Mouse (Mus musculus) lung, adult 2 months (tissue): ENCODE measurements around the gene Lsamp. TPM values are rescaled to one million over a fixed set of nuclear protein-coding genes. Genes with fewer than 3 reads are reported as not detected.

Source experiments
- DNase-seq: peaks from one replicate; pipeline ENCODE4 v3.0.0; 2022
- H3K4me1 ChIP-seq: fragments of 200-500 bp; 2 replicates; pipeline ENCODE4 v1.6.1; 2011; ENCODE audit warnings: low read length; ENCODE audit not compliant: control insufficient read depth, insufficient read depth
- H3K4me3 ChIP-seq: fragments of 200-500 bp; replicated peaks from 2 replicates; pipeline ENCODE3; 2011; ENCODE audit warnings: low read depth, mild to moderate bottlenecking, control low read depth, low read length; ENCODE audit errors: extremely low read depth
- CTCF ChIP-seq: fragments of 200-500 bp; IDR thresholded peaks from 2 replicates; pipeline ENCODE4 v1.5.1; 2011; ENCODE audit warnings: mild to moderate bottlenecking, low read length, control low read depth; ENCODE audit not compliant: insufficient read depth
- POLR2A ChIP-seq: fragments of 200-500 bp; IDR thresholded peaks from 2 replicates; pipeline ENCODE4 v1.6.1; 2011; ENCODE audit warnings: low read depth, mild to moderate bottlenecking, control low read depth, low read length, borderline replicate concordance; ENCODE audit errors: extremely low read depth
- WGBS: fragments of 180-500 bp; shearing (Covaris S2); methylation state at CpG from one replicate; pipeline ENCODE4 v1.1.7; 2018; 5-methylcytosine and 5-hydroxymethylcytosine counted together
- polyA plus RNA-seq: library from polyadenylated mRNA; depleted of rRNA; stranded (reverse); fragments of >200 nt; gene quantifications from 2 replicates; pipeline ENCODE4 v1.2.3, GENCODE M21; 2012

Gene Lsamp
- polyA plus RNA-seq, 1 experiment: 0.28 TPM

DNA sequence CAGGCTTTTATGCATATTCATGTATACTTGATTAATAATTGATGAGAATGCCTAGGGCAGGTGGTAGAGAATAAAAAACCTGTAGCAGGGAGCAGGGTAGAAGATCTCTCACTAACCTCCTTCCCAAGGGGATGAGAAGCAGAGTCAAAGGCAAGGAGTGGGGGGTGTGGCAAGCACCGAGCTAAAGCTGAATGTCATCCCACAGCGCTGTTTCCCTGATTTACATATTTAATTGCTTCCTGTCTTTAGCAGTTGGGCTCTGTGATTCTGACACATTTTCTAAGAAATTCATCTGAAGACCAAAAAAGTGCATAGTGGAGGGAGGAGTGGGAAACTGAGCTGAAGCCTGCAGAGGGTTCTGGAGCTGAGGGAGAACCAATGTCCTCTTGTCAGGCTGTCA lies 708.1 kb downstream of the Lsamp start:
- 30% methylated on average over 2 of the region's 2 CpGs for WGBS
- no peaks in the 10 kb centered on the region for H3K4me1 ChIP-seq
- DNase-seq: no peak
- TF ChIP-seq CTCF: no peak
- no peak for TF ChIP-seq POLR2A
- no peak overlapping the region for H3K4me3 ChIP-seq

DNA sequence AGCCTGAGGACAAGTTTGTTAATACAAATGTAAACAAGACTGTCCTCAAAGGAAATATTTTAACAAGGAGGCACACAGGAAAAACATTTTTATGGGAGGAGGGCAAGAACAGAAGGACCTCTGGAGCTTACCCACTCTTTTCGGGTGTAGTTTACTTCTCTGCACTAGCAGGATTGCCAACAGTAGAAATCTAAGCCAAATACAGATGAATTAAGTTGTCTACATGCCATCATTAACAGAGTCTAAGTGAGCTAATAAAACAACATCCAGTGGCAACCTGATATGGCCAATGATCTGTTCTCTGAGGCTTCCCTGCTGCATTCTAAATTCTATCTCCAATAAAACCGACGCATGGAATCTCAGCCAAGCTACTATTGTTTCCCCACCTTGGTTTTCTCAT lies 713.1 kb downstream of the Lsamp start:
- H3K4me3 ChIP-seq: no peak overlapping the region
- DNase-seq: no peak
- WGBS: 68% methylated on average over 3 of the region's 3 CpGs
- TF ChIP-seq POLR2A (no peak), CTCF (no peak)
- no peaks in the 10 kb centered on the region for H3K4me1 ChIP-seq

DNA sequence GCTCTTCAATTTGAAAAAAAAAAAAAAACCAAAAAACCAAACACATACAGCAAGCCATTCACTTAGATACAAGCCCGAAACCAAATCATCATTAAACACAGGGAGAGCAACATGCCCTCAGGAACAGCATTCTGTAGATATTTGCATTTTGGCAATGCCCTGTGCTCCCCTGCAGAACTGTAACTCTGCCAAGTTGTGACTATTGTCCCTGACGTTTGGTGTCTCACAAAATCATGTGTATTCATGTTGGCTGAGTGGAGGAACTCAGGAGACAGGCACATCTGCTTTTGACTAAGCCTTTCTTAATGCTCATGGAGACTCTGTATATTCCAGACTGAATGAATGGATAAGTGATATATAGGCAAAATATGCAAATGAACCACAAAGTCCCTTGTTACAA lies 724.4 kb downstream of the Lsamp start:
- WGBS: 57% methylated on average over 2 of the region's 2 CpGs

DNA sequence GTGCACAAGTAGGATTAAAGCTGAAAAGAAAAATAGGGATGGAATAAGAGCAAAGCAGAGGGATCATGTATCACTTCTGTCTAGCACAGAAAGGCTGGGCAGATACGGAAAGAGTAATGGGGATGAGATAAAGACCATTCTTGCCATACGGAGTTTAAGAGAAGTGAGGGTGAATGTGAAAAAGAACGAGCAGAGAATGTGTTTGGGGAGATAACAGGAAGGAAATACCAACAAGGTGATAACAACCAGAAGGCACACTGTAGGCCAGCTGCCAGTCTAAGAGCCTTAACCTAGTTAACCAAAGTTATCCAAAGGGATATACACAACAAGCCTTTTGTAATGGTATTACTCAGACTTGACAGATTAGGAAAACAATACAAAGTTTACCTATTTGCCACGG lies 725.4 kb downstream of the Lsamp start:
- Histone ChIP-seq H3K4me3 (no peak overlapping the region), H3K4me1 (no peaks in the 10 kb centered on the region)
- TF ChIP-seq POLR2A (no peak), CTCF (no peak)
- DNase-seq: no peak
- 18% methylated on average over 4 of the region's 4 CpGs for WGBS

More for the DNA sequence above, 724.4 kb downstream of the Lsamp start:
- Histone ChIP-seq H3K4me3 (no peak overlapping the region), H3K4me1 (no peaks in the 10 kb centered on the region)
- no peak for TF ChIP-seq POLR2A
- no peak for TF ChIP-seq CTCF
- no peak for DNase-seq

DNA sequence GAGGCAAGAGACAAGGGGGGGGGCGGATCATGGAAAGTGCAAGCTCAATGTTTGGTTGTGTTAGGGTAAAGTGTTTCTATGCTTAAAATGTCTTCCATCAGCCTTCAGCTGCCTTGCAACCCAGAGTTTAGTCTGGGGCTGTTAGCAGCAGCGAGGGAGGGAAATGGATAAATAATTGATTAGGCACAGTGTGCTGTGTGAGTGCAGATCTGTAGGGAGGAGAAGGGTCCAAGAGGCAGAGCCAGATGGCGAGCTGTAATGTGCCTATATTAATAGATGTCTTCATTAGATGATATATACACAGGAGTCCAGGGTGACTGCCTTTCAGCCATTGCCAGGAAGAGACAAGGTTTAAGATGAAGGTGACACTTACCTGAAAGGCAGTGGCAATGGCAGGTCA lies 725.9 kb downstream of the Lsamp start:
- DNase-seq: no peak
- Histone ChIP-seq H3K4me3 (no peak overlapping the region), H3K4me1 (no peaks in the 10 kb centered on the region)
- TF ChIP-seq POLR2A (no peak), CTCF (no peak)
- WGBS: 47% methylated on average over 3 of the region's 3 CpGs

DNA sequence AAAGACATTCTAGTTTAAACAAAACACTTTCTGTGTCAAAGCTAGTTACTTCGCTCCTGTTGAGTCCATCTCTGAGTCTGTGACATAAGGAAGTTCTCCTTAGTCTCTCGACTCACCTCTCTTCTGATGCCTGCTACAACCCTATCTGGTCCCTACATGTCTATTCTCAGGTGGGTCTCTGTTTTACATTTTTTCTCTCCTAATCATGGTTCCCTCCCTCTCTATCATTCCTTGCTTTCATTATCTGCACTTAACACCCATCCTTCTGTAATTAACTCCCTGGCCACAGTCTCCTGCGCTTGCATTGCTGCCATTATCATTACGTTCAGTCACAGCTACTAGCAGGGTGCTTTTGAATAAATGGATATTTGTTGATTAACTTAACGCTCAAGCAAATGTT lies 726.3 kb downstream of the Lsamp start:
- DNase-seq: no peak
- 67% methylated on average over 5 of the region's 5 CpGs for WGBS
- Histone ChIP-seq H3K4me1 (no peaks in the 10 kb centered on the region), H3K4me3 (no peak overlapping the region)
- TF ChIP-seq POLR2A: no peak

DNA sequence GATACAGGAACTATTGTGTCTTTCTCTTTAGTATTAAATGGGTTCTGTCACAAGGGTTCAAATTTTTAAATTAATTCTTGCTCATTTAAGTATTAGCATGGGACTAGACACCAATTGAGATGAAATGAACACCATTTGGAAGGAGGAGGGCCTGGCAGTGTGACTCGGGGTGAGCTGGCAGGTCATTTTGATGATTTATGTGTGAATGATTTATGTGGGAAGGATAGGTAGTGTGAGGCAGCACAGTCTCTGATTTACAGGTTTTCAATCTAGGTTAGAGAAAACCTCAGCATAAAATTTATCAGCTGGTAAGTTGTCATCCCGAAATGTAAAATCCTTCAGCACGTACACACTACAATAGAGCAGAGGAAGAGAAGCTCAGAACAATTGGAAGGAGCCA lies 729.6 kb downstream of the Lsamp start:
- no peak for DNase-seq
- Histone ChIP-seq H3K4me1 (no peaks in the 10 kb centered on the region), H3K4me3 (no peak overlapping the region)
- TF ChIP-seq POLR2A: no peak
- TF ChIP-seq CTCF: no peak
- WGBS: 59% methylated on average over 3 of the region's 3 CpGs

DNA sequence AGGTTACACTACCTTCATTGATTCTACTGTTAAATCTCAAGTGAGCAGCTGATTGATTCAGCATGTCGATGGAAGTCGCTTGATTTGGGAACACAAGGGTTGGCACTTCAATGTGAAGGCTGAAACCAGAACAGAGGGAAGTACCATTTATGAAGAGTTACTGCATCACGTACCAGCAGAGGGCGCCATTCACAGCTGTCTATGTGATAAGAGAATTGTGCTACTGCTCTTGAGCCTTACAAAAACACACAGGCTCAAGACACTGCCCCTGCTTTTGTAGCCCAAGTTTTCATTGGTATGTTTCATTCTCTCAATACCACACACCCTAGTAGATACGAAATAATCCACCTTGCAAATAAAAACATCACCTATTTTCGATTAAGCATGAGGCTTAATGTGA lies 754.9 kb downstream of the Lsamp start:
- WGBS: 40% methylated on average over 6 of the region's 6 CpGs
- no peak for DNase-seq
- no peaks in the 10 kb centered on the region for H3K4me1 ChIP-seq
- no peak for TF ChIP-seq POLR2A
- TF ChIP-seq CTCF: no peak
- no peak overlapping the region for H3K4me3 ChIP-seq

DNA sequence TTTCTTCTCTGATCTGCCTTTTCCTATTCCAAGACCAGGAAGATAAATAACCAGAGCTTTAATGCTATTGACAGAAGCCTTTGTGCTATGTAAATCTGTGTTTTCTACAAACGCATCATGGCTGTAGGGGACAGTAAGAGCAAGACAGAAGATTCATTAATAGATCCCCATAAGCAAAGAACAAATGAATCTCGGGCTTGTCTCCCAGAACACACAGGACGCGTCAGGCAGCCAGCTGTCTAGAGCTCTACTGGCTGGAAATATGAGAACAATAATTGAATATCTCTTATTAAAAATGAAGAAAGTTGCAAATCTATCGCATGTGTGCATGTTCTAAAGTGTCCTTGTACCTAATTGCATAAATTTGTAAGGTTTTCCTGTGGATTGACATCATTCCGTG lies 755.6 kb downstream of the Lsamp start:
- no peak for DNase-seq
- Histone ChIP-seq H3K4me3 (no peak overlapping the region), H3K4me1 (no peaks in the 10 kb centered on the region)
- TF ChIP-seq CTCF (no peak), POLR2A (no peak)
- 70% methylated on average over 6 of the region's 6 CpGs for WGBS

DNA sequence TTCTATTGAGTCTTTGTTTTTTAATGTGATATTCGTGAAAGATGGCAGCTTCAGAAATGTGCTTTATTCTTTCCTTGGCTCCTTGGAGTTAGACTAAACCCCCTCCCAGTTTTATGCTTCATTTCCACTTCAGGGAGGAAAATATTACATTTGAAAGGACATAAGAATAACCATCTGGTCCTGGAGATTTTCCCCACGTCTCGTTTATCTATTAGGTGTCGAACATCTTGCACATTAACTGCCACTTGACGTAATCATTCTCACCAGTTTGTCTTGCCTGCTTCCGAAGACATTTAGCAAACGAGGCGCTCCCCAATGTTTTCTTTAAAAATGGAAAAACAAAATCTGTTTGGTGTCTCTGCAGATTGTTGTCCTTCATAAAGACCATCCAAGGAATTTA lies 756.1 kb downstream of the Lsamp start:
- TF ChIP-seq POLR2A (no peak), CTCF (no peak)
- no peaks in the 10 kb centered on the region for H3K4me1 ChIP-seq
- no peak for DNase-seq
- 71% methylated on average over 8 of the region's 8 CpGs for WGBS
- H3K4me3 ChIP-seq: no peak overlapping the region

DNA sequence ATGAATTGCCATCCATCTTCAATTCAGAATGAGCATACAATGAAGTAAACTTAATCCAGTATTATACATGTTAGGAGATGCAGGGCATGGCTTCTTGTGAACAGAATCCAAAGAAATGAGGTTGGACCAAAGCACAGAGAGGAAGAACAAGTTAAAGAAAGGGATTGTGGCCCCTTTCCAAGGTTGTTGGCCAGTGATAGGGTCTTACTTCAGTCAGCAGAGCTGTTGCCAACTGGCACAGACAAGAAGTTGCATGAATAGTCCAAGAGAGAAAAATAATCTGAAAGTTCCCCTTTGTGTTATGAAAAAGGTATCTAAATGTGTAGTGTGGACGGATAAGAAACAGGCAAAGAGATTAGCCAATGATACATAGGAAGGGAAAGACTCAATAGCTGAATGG lies 843.0 kb downstream of the Lsamp start:
- no peak for DNase-seq
- no peak for TF ChIP-seq POLR2A
- no peak for TF ChIP-seq CTCF
- no peak overlapping the region for H3K4me3 ChIP-seq
- 34% methylated on average over 1 of the region's 1 CpGs for WGBS
- H3K4me1 ChIP-seq: no peaks in the 10 kb centered on the region
